Mouse (Mus musculus) A20 (cell line): ENCODE results near the gene Slc16a6.

Source experiments
- DNase-seq: peaks from one replicate; pipeline ENCODE4 v3.0.0-alpha.2; 2011; ENCODE audit warnings: low read depth, low spot score

The Slc16a6 gene

GRCm38 (mm10) chr11:109416709-109417420, 56.5 kb downstream of the Slc16a6 start:
- peak; percentile 46 for DNase-seq

- no peak for DNase-seq
Observed at GRCm38 (mm10) chr11:109414802-109415201, 58.6 kb downstream of the Slc16a6 start.

GRCm38 (mm10) chr11:109413617-109414016, 59.8 kb downstream of the Slc16a6 start, which contains the start of gene 9930022D16Rik:
9930022D16Rik (plus strand) TSS chr11:109413917.
- DNase-seq: no peak

- DNase-seq: peak; percentile 95
Observed at GRCm38 (mm10) chr11:109410197-109410980, 63.0 kb downstream of the Slc16a6 start.

- DNase-seq: no peak
Observed at GRCm38 (mm10) chr11:109406431-109406830, 67.0 kb downstream of the Slc16a6 start.
